Mouse (Mus musculus) limb, embryonic 11.5 days (tissue): ENCODE measurements around the gene Csf3. TPM values are rescaled to one million over a fixed set of nuclear protein-coding genes. Genes with fewer than 3 reads are reported as not detected.
"Not testable (repeated sequence)": the region's sequence is repeated elsewhere in the genome, so short reads cannot be mapped to it uniquely, and the experiment has no call there.

Experiments used
- ATAC-seq: fragments of 200-750 bp; cut with Nextera tagmentation; 2 replicates; pipeline ENCODE4 v1.8.0; 2017; ENCODE audit warnings: low read depth; ENCODE audit not compliant: insufficient number of reproducible peaks, low FRiP score, low TSS enrichment
- DNase-seq: peaks from one replicate; pipeline ENCODE4 v3.0.0-alpha.2; 2015; ENCODE audit warnings: low spot score
- H3K27ac ChIP-seq: fragments of 300-500 bp; sonication (generic); replicated peaks from 2 replicates; pipeline ENCODE4 v1.5.1; 2014; ENCODE audit warnings: low read depth, mild to moderate bottlenecking, low read length
- H3K27me3 ChIP-seq: fragments of 300-500 bp; sonication (generic); 2 replicates; pipeline ENCODE4 v1.6.1; 2014; ENCODE audit warnings: mild to moderate bottlenecking, low read length, mixed read lengths; ENCODE audit not compliant: control insufficient read depth, insufficient read depth
- H3K36me3 ChIP-seq: fragments of 300-500 bp; sonication (generic); 2 replicates; pipeline ENCODE4 v1.6.1; 2014; ENCODE audit warnings: mild to moderate bottlenecking, low read length, moderate library complexity, mixed read lengths; ENCODE audit not compliant: control insufficient read depth, insufficient read depth
- H3K4me1 ChIP-seq: fragments of 300-500 bp; sonication (generic); 2 replicates; pipeline ENCODE4 v1.6.1; 2014; ENCODE audit warnings: low read length, mixed read lengths; ENCODE audit not compliant: control insufficient read depth, insufficient read depth
- H3K4me2 ChIP-seq: fragments of 300-500 bp; sonication (generic); 2 replicates; pipeline ENCODE4 v1.6.1; 2014; ENCODE audit warnings: low read depth, mild to moderate bottlenecking, moderate library complexity; ENCODE audit not compliant: severe bottlenecking
- H3K4me3 ChIP-seq: fragments of 300-500 bp; sonication (generic); 2 replicates; pipeline ENCODE4 v1.5.1; 2014; ENCODE audit warnings: low read depth, low read length
- H3K9ac ChIP-seq: fragments of 300-500 bp; sonication (generic); 2 replicates; pipeline ENCODE4 v1.6.1; 2014; ENCODE audit warnings: mild to moderate bottlenecking, low read length
- H3K9me3 ChIP-seq: fragments of 300-500 bp; sonication (generic); 2 replicates; pipeline ENCODE4 v1.6.1; 2016; ENCODE audit warnings: low read length; ENCODE audit not compliant: control insufficient read depth
- whole genome bisulfite sequencing: fragments of 180-500 bp; shearing (Covaris S2); extraction: QIAGEN DNeasy Blood & Tissue Kit; methylation state at CpG from one replicate; pipeline ENCODE4 v1.1.7; 2014; 5-methylcytosine and 5-hydroxymethylcytosine counted together
- polyA plus RNA-seq: library from polyadenylated mRNA; unstranded; fragments of >200 nt; fragmentation: Nextera tagmentation; extraction: Ambion mirVana; gene quantifications from 2 replicates; pipeline ENCODE4 v1.2.1, GENCODE M21; 2014

The Csf3 gene
- polyA plus RNA-seq, 1 experiment from 2014 or later = 0.11 TPM

- Histone ChIP-seq H3K36me3 (no peaks in the 10 kb centered on the region), H3K27me3 (no peaks in the 10 kb centered on the region), H3K4me2 (peak within 1 kb of the TSS; percentile 58), H3K9me3 (no peaks in the 10 kb centered on the region; the same call in 1 of the 2 replicates), H3K4me3 (peak within 1 kb of the TSS; percentile 60), H3K9ac (peak within 1 kb of the TSS; percentile 57), H3K27ac (0 out of 2 replicates have a peak within 1 kb of the TSS, but pooled peaks have one; percentile 10), H3K4me1 (peaks cover 4% of the 10 kb centered on the region; the same call in 1 of the 2 replicates)
- ATAC-seq (peak; percentile 86; the same call in 1 of the 2 replicates), DNase-seq (peak; percentile 88)
- under 1% methylated on average over 16 of the region's 16 CpGs for WGBS
These were observed 28.1 kb downstream of the Csf3 start, which contains the start of gene Med24 for GRCm38 (mm10) chr11:98729119-98729588. Med24 (minus strand) TSS chr11:98729435.

DNA sequence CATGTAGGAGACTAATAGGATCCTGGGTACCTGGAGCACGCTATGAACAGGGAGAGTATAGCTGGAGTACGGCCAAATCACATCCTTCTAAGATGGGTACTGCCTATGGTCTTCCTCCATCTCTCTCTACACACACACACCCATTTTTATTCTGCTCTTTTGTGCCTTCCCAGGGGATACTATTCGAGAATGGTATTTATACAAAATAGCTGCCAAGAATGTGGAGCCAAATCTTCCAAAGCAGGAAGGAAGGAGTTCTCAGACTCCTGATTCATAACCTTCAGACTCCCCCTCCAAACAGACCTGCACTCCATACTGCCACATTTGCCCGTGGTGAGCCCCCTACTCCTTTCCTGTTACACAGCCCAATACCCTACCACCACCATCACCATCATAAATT, 29.7 kb downstream of the Csf3 start:
- H3K27me3 ChIP-seq = no peaks in the 10 kb centered on the region
- ATAC-seq = no peak
- H3K4me3 ChIP-seq = no peak overlapping the region
- H3K9me3 ChIP-seq = no peaks in the 10 kb centered on the region; the same call in 1 of the 2 replicates
- no peak for DNase-seq
- peaks cover 4% of the 10 kb centered on the region; the same call in 1 of the 2 replicates for H3K4me1 ChIP-seq
- WGBS = 73% methylated on average over 4 of the region's 4 CpGs
- no peaks in the 10 kb centered on the region for H3K36me3 ChIP-seq
- no peak overlapping the region for H3K9ac ChIP-seq
- no peak overlapping the region for H3K4me2 ChIP-seq
- no peak overlapping the region for H3K27ac ChIP-seq

DNA sequence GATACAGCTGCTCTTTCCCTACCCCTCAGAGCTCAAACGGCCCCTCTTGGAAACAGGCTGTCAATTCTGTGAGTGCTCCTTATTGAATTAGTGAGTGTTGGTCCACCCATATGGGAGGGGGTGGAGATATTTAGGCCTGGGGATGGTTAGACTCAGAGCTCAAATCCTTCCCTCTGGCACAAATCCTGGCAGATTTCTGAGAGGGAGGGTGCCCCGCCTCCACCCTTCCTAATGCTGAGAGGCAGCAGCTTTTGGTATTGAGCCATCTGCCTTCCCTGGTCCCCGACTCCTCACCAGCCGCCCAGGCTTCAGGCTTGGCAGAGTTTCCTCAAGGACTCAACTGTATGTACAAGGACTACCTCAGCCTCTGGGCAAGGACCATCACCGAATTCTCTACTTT, 30.1 kb downstream of the Csf3 start:
- H3K27me3 ChIP-seq = no peaks in the 10 kb centered on the region
- H3K9ac ChIP-seq = no peak overlapping the region
- H3K9me3 ChIP-seq = no peaks in the 10 kb centered on the region; the same call in 1 of the 2 replicates
- peaks cover 4% of the 10 kb centered on the region; the same call in 1 of the 2 replicates for H3K4me1 ChIP-seq
- WGBS = 55% methylated on average over 5 of the region's 5 CpGs
- H3K27ac ChIP-seq = no peak overlapping the region
- no peaks in the 10 kb centered on the region for H3K36me3 ChIP-seq
- no peak overlapping the region for H3K4me3 ChIP-seq
- H3K4me2 ChIP-seq = no peak overlapping the region
- no peak for ATAC-seq
- no peak for DNase-seq

- Histone ChIP-seq H3K27ac (no peak overlapping the region), H3K4me1 (no peaks in the 10 kb centered on the region), H3K9ac (no peak overlapping the region), H3K9me3 (no peaks in the 10 kb centered on the region; the same call in 1 of the 2 replicates), H3K4me3 (no peak overlapping the region), H3K36me3 (no peaks in the 10 kb centered on the region), H3K27me3 (no peaks in the 10 kb centered on the region), H3K4me2 (no peak overlapping the region)
- DNase-seq (no peak), ATAC-seq (no peak)
- 76% methylated on average over 3 of the region's 3 CpGs for WGBS
These were observed 33.0 kb downstream of the Csf3 start for GRCm38 (mm10) chr11:98734020-98734419.

- H3K4me1 ChIP-seq = peaks cover 4% of the 10 kb centered on the region
- DNase-seq = no peak
- ATAC-seq = no peak
- H3K9ac ChIP-seq = no peak overlapping the region
- no peaks in the 10 kb centered on the region; the same call in 1 of the 2 replicates for H3K9me3 ChIP-seq
- no peak overlapping the region for H3K4me2 ChIP-seq
- H3K36me3 ChIP-seq = no peaks in the 10 kb centered on the region
- H3K27me3 ChIP-seq = no peaks in the 10 kb centered on the region
- WGBS = 96% methylated on average over 4 of the region's 4 CpGs
- H3K4me3 ChIP-seq = no peak overlapping the region
- no peak overlapping the region for H3K27ac ChIP-seq
These were observed 34.0 kb downstream of the Csf3 start for GRCm38 (mm10) chr11:98735111-98735510.

- no peak overlapping the region for H3K4me2 ChIP-seq
- H3K4me3 ChIP-seq = no peak overlapping the region
- 93% methylated on average over 1 of the region's 1 CpGs for WGBS
- no peaks in the 10 kb centered on the region for H3K36me3 ChIP-seq
- H3K27me3 ChIP-seq = no peaks in the 10 kb centered on the region
- no peaks in the 10 kb centered on the region; the same call in 1 of the 2 replicates for H3K9me3 ChIP-seq
- peaks cover 12% of the 10 kb centered on the region for H3K4me1 ChIP-seq
- DNase-seq = no peak
- H3K27ac ChIP-seq = no peak overlapping the region
- ATAC-seq = no peak
- no peak overlapping the region for H3K9ac ChIP-seq
These were observed 35.1 kb downstream of the Csf3 start for GRCm38 (mm10) chr11:98736176-98736575.

- WGBS = 90% methylated on average over 2 of the region's 2 CpGs
- H3K9ac ChIP-seq, H3K27me3 ChIP-seq, H3K9me3 ChIP-seq, H3K36me3 ChIP-seq, H3K27ac ChIP-seq, ATAC-seq, DNase-seq, H3K4me2 ChIP-seq, H3K4me3 ChIP-seq: not testable (repeated sequence)
- H3K4me1 ChIP-seq = peaks cover 12% of the 10 kb centered on the region
These were observed 36.2 kb downstream of the Csf3 start for GRCm38 (mm10) chr11:98737220-98737619.

DNA sequence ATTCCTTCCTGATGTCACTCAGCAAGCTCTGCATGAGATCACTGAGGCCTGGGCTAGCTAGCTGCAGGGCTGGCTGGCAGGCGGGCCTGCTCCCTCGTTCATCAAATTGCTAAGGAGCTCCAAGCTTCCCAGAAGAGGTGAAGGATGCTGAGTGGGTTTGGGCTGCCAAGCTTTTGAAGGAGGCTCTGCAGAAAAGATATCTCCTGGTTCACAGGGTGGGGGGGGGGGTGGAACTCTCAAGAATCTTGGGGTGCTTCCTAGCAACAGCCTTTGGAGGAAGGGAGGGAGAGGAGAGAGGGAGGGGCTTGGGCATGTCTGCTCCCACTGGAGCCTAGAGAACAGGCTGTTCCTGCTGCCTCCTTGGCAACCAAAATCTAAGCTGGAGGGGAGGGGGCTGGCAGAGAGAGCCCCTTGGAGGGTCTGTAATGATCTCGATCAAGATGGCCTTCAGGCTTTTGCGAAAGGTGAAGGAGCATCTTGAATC, 37.4 kb downstream of the Csf3 start:
- Histone ChIP-seq H3K4me2 (no peak overlapping the region), H3K27ac (no peak overlapping the region), H3K9me3 (no peaks in the 10 kb centered on the region; the same call in 1 of the 2 replicates), H3K4me1 (peaks cover 22% of the 10 kb centered on the region), H3K9ac (no peak overlapping the region), H3K36me3 (no peaks in the 10 kb centered on the region), H3K27me3 (no peaks in the 10 kb centered on the region), H3K4me3 (no peak overlapping the region)
- DNase-seq = no peak
- 48% methylated on average over 4 of the region's 4 CpGs for WGBS
- no peak for ATAC-seq
